Mouse (Mus musculus) limb, embryonic 10.5 days (tissue): Measurements from ENCODE around the gene Myo9b. TPM values are rescaled to one million over a fixed set of nuclear protein-coding genes. Genes with fewer than 3 reads are reported as not detected.
A peak's percentile ranks its signal among the peaks of the same experiment; 100 is the strongest.

ENCODE experiments used
- DNase-seq: peaks from one replicate; pipeline ENCODE4 v3.0.0-alpha.2; 2017; ENCODE audit warnings: low spot score
- H3K27ac ChIP-seq: fragments of 300-500 bp; sonication (generic); 2 replicates; pipeline ENCODE4 v1.5.1; 2016; ENCODE audit warnings: mild to moderate bottlenecking
- H3K27me3 ChIP-seq: fragments of 300-500 bp; sonication (generic); 2 replicates; pipeline ENCODE4 v1.6.1; 2016; ENCODE audit warnings: low read depth, mild to moderate bottlenecking; ENCODE audit not compliant: poor library complexity, severe bottlenecking
- H3K36me3 ChIP-seq: fragments of 300-500 bp; sonication (generic); 2 replicates; pipeline ENCODE4 v1.6.1; 2016; ENCODE audit warnings: mild to moderate bottlenecking, moderate library complexity
- H3K4me1 ChIP-seq: fragments of 300-500 bp; sonication (generic); 2 replicates; pipeline ENCODE4 v1.6.1; 2016
- H3K4me3 ChIP-seq: fragments of 300-500 bp; sonication (generic); 2 replicates; pipeline ENCODE4 v1.5.1; 2016; ENCODE audit warnings: mild to moderate bottlenecking, moderate library complexity
- H3K9me3 ChIP-seq: fragments of 300-500 bp; sonication (generic); replicated peaks from 2 replicates; pipeline ENCODE4 v1.6.1; 2016; ENCODE audit warnings: mild to moderate bottlenecking
- WGBS: fragments of 180-500 bp; shearing (Covaris S2); methylation state at CpG from one replicate; pipeline ENCODE4 v1.1.7; 2016; 5-methylcytosine and 5-hydroxymethylcytosine counted together
- polyA plus RNA-seq: library from polyadenylated mRNA; unstranded; fragments of >200 nt; fragmentation: Nextera tagmentation; extraction: Ambion mirVana; gene quantifications from 2 replicates; pipeline ENCODE4 v1.2.1, GENCODE M21; 2016

Myo9b gene
- polyA plus RNA-seq, 1 experiment from 2014 or later = 35.4 TPM

DNA sequence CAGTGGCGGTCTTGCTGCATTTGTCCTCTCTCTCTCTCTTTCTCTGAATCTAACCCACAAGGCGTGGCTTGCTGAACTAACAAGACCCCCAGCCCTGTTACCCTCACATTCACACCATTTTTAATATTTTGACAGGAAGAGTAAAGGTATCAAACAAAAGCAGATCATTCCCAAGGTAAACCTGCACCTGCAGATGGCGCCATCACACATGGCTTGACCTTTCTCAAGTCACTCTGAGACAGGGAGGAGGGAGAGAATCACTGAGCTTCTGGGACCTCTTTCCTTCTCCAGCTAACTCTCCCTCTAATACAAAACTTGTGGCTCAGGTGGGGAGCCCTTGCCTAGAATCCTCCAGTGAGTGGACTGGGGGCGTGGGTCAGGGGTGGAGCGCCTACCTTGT, 68.1 kb downstream of the Myo9b start:
- Histone ChIP-seq H3K27me3 (no peaks in the 10 kb centered on the region), H3K4me3 (no peak overlapping the region), H3K27ac (no peak overlapping the region), H3K9me3 (no peaks in the 10 kb centered on the region), H3K36me3 (peaks cover 59% of the 10 kb centered on the region), H3K4me1 (no peaks in the 10 kb centered on the region)
- WGBS = 82% methylated on average over 5 of the region's 5 CpGs
- DNase-seq = peak; percentile 47

DNA sequence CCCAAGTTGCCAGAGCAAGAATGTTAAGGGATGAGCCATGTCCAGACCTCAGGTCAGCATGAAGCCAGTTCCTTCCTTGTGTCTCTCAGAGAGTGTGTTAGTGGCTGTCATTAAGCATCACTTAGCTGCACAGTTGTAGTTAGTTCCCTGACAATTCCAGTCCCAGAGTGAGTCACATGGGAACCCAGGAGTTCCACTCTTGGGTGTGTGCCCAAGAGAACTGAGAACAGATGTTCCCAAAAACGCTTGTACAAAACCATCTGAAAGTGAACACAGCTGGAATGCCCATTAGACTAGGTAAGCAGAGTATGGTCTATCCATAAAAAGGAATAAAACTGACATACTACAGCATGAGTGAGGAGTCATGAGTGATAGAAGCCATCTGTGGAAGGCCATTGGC, 74.1 kb downstream of the Myo9b start:
- H3K27me3 ChIP-seq = no peaks in the 10 kb centered on the region
- WGBS = 89% methylated on average over 1 of the region's 1 CpGs
- H3K27ac ChIP-seq = no peak overlapping the region
- H3K4me1 ChIP-seq = no peaks in the 10 kb centered on the region
- H3K36me3 ChIP-seq = peaks cover 90% of the 10 kb centered on the region
- no peak for DNase-seq
- H3K4me3 ChIP-seq = no peak overlapping the region
- H3K9me3 ChIP-seq = no peaks in the 10 kb centered on the region

DNA sequence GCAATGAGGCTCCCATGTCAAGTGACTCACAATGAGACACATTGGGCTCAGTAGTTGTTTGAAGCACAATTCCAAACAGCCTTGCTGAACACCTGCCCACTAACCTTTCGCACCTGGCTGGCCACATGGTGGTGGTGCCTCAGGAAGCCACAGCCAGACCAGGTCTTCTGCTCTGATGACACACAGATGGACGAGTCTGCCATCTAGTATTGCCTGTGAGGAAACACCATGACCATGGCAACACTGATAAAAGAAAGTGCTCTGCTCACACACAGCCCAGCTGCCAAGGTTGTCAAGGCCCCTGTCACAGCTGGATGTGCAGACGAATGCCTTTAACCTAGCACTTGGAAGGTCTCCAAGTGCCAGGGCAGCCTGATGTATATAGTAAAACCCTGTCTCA, 78.6 kb downstream of the Myo9b start:
- H3K27me3 ChIP-seq = no peaks in the 10 kb centered on the region
- no peak overlapping the region for H3K4me3 ChIP-seq
- H3K4me1 ChIP-seq = no peaks in the 10 kb centered on the region
- H3K9me3 ChIP-seq = no peaks in the 10 kb centered on the region
- H3K27ac ChIP-seq = no peak overlapping the region
- WGBS = 81% methylated on average over 3 of the region's 3 CpGs
- H3K36me3 ChIP-seq = peaks cover 98% of the 10 kb centered on the region
- DNase-seq = no peak

DNA sequence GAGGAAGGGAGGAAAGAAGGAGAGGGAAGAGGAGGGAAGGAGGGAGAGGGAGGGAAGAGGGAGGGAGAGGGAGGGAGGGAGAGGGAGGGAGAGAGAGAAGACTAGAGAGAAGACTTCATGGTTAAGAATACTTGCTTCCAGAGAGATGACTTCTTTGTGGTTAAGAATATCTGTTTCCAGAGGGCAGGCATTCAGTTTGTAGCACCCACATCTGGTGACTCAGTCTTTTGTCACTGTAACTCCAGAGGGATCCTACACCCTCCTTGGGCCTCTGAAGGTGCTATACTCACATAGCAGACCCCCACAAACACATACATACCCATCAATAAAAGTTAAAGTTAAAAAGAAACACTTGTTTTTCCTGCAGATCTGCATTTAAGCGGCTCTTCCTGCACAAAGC, 79.0 kb downstream of the Myo9b start:
- peaks cover 98% of the 10 kb centered on the region for H3K36me3 ChIP-seq
- H3K27me3 ChIP-seq = no peaks in the 10 kb centered on the region
- WGBS = 89% methylated on average over 1 of the region's 1 CpGs
- no peaks in the 10 kb centered on the region for H3K4me1 ChIP-seq
- H3K27ac ChIP-seq = no peak overlapping the region
- no peak for DNase-seq
- no peaks in the 10 kb centered on the region for H3K9me3 ChIP-seq
- no peak overlapping the region for H3K4me3 ChIP-seq

DNA sequence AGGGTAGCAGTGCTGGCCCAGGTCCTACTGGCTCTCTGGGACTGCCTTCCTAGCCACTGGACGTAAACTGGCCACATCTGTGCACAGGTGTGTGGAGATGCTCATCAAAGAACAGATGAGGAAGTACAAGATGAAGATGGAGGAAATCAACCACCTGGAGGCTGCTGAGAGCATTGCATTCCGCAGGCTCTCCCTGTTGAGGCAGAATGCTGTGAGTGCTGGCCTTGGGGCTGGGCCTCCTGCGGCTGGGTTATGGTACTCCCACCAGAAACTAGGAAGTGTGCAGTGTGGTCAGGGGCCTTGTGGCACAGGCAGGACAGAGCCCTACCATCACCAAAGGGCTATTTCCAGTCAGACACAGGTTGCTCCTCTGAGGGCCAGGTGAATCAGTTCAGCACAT, 85.5 kb downstream of the Myo9b start:
- Histone ChIP-seq H3K27ac (no peak overlapping the region), H3K4me3 (no peak overlapping the region), H3K4me1 (no peaks in the 10 kb centered on the region), H3K27me3 (no peaks in the 10 kb centered on the region), H3K36me3 (peaks cover 77% of the 10 kb centered on the region), H3K9me3 (no peaks in the 10 kb centered on the region)
- DNase-seq = no peak
- 90% methylated on average over 3 of the region's 3 CpGs for WGBS

DNA sequence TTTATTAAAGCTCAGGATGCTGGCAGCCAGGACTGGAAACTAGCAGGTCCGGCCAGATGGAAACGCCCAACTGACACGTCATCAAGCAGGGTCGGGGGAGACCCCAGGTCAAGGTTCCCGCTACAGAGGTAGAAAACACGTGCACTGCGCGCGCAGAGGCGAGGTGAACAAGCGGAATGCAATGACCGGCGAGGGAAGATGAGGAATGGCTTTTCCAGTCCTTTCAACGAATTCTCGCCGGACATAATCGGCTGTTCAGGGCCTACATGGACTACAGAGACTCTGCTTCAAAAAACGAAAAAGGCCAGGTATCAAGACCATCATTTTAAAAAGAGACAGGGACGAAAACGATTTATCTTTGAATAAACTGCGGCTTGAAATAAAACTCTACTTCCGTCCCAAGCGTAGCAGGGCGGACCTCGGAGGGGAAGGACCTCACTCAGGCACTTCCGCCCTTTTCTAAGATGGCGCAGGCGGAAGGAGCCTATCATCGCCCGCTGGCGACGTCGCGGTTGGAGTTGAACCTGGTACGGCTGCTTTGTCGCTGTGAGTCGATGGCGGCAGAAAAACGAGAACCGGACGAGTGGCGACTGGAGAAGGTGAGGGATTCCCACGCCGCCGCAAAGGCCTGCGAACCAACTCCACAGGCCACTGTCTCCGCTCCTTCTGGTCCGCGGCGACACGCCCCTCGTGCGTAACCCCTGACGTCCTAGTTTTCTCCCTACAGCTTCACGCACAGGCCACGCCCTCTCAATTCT, 94.4 kb downstream of the Myo9b start, which contains the start of gene Use1:
TSS of gene Use1 (plus strand) at position 78 of the 758 bp plus-strand sequence.
- Histone ChIP-seq H3K9me3 (no peaks in the 10 kb centered on the region), H3K4me1 (peaks cover 30% of the 10 kb centered on the region), H3K4me3 (peak within 1 kb of the TSS; percentile 73), H3K27ac (peak within 1 kb of the TSS; percentile 90), H3K27me3 (no peaks in the 10 kb centered on the region), H3K36me3 (peaks cover 19% of the 10 kb centered on the region)
- peak; percentile 91 for DNase-seq
- under 1% methylated on average over 56 of the region's 56 CpGs for WGBS

DNA sequence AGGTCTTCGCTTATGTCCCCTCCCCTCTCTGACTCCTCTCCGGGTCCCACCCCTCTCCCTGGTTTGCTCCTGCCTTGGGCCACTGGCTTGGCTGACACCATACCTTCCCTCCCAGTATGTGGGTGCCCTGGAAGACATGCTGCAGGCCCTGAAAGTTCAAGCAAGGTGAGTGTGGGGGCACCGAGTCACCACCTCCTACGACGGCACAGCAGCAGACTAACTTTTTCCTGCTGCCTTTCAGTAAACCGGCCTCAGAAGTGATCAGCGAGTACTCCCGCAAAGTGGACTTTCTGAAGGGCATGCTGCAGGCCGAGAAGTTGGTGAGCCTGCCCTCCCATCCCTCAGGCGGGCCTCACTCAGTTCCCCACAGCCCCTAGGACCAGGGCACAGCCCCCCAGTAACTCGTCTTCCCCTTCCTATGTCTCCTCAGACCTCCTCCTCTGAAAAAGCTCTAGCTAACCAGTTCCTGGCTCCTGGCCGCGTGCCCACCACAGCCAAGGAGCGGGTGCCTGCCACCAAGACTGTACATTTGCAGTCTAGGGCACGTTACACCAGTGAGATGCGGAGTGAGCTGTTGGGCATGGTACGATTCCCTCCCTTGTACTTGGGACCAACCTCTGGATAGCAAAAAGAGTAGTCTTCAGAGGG, 95.1 kb downstream of the Myo9b start:
- peaks cover 23% of the 10 kb centered on the region for H3K36me3 ChIP-seq
- peak overlapping the region; percentile 73 for H3K4me3 ChIP-seq
- H3K9me3 ChIP-seq = no peaks in the 10 kb centered on the region
- DNase-seq = no peak
- no peaks in the 10 kb centered on the region for H3K27me3 ChIP-seq
- H3K4me1 ChIP-seq = peaks cover 30% of the 10 kb centered on the region
- 54% methylated on average over 17 of the region's 17 CpGs for WGBS
- H3K27ac ChIP-seq = peak overlapping the region; percentile 90

DNA sequence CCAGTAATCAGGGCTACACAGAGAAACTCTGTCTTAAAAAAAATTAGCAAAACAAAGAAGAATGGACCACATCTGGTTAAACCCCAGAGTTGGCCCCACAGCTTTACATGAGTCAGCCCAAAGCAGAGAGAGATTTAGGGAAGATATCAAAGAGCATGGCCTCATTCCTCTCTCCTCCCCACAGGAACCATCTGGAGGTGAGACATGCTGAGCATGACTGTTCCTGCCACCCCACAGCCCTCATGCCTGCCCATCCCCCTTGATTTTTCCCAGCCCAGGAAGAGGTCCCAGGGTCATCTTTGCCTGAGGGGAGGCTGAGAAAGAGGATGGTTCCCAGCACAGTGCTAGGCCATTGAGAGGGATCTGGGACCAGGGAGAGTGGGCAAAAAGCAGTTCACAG, 95.9 kb downstream of the Myo9b start:
- H3K27me3 ChIP-seq = no peaks in the 10 kb centered on the region
- no peaks in the 10 kb centered on the region for H3K9me3 ChIP-seq
- peaks cover 30% of the 10 kb centered on the region for H3K4me1 ChIP-seq
- DNase-seq = no peak
- peaks cover 30% of the 10 kb centered on the region for H3K36me3 ChIP-seq
- H3K4me3 ChIP-seq = peak overlapping the region; percentile 73; the same call in 1 of the 2 replicates
- peak overlapping the region; percentile 90; the same call in 1 of the 2 replicates for H3K27ac ChIP-seq

DNA sequence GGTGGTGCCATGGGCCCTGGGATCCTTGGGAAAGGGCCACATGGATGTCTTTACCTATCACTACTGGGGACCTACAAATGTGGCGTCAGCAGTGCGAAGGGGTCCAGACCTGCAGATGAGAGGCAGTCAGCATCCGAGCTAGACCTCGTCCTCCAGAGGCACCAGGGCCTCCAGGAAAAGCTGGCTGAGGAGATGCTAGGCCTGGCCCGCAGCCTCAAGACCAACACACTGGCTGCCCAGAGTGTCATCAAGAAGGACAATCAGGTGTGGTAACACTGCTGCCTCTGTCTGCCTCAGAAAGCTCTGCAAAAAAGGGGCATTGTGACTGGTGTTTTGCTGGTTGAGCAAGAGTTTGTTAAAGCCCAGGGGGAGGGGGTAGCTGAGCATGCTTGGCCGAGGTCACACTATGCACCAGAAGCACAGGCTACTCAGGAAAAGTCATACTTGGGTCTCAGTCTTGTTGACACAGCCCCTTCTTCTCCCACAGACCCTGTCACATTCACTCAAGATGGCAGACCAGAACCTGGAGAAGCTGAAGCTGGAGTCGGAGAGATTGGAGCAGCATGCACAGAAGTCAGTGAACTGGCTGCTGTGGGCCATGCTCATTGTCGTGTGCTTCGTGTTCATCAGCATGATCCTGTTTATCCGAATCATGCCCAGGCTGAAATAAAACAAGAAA, 96.7 kb downstream of the Myo9b start:
- DNase-seq = no peak
- peaks cover 30% of the 10 kb centered on the region for H3K4me1 ChIP-seq
- H3K36me3 ChIP-seq = peaks cover 38% of the 10 kb centered on the region
- H3K27ac ChIP-seq = no peak overlapping the region
- no peaks in the 10 kb centered on the region for H3K9me3 ChIP-seq
- no peaks in the 10 kb centered on the region for H3K27me3 ChIP-seq
- H3K4me3 ChIP-seq = 0 out of 2 replicates have a peak overlapping the region, but pooled peaks have one; percentile 2
- WGBS = 92% methylated on average over 10 of the region's 10 CpGs

DNA sequence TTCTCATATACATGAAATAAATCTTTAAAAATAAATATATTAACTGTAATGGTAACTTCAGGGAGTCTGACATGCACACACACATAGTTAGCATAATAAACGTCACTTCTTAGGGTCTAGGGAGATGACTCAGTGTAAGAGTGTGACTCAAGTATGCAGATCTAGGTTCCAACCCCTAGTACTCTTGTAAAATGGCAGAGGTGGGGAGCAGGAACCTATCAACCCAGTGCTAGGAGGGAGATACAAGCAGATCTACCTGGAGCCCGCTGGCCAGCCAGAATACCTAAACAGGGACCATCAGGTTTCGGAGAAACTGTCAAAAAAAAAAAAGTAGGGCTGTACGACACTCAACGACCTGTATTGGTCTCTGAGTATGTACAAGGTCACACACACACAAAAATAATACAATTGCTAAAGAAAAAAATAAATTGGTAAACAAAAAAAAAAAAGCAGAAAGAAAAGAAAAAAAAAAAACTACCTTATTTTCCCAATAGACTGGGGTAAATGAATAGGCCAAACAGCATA, 98.3 kb downstream of the Myo9b start:
- Histone ChIP-seq H3K27me3 (no peaks in the 10 kb centered on the region), H3K27ac (peak overlapping the region; percentile 79; the same call in 1 of the 2 replicates), H3K4me1 (peaks cover 44% of the 10 kb centered on the region), H3K9me3 (no peaks in the 10 kb centered on the region), H3K4me3 (peak overlapping the region; percentile 77), H3K36me3 (peaks cover 54% of the 10 kb centered on the region)
- WGBS = 27% methylated on average over 5 of the region's 5 CpGs
- DNase-seq = no peak

DNA sequence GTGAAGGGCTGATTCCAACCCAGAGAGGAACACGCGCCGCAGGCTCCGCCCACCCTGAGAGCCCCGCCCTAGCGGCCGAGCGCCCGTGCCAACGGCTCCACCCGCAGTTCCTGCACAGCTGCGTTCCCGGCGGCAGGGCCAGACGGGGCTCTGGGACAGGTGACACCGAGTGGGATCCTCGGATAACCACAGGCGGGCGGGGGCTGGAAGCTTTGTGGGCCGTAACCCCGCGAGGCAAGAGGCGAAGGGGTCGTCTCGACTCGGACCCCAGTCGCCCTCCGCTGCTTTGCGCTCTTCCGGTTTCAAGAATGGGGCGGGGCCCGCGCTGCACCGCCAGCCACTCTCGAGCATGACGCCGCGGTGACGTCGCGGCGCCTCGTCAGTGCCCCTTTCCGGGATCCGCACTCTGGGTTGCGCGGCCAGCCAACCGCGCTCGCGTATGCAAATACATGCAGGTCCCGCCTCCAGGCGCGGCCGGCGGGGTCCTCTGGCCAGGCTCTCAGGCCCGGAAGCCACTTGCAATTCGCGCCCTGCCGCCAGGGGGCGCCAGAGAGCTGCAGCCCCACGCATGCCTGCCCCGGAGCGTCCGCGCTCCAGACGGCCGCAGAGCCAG, 98.8 kb downstream of the Myo9b start, which contains the start of gene Ocel1:
TSS of gene Ocel1 (plus strand) at position 63 of the 613 bp plus-strand sequence.
- WGBS = 2% methylated on average over 67 of the region's 68 CpGs
- peak; percentile 98 for DNase-seq
- H3K9me3 ChIP-seq = no peaks in the 10 kb centered on the region
- peaks cover 60% of the 10 kb centered on the region for H3K36me3 ChIP-seq
- H3K4me1 ChIP-seq = peaks cover 45% of the 10 kb centered on the region
- H3K4me3 ChIP-seq = peak within 1 kb of the TSS; percentile 77
- peak within 1 kb of the TSS; percentile 79 for H3K27ac ChIP-seq
- 0 out of 2 replicates have a peak, but pooled peaks cover 3% of the 10 kb centered on the region for H3K27me3 ChIP-seq

DNA sequence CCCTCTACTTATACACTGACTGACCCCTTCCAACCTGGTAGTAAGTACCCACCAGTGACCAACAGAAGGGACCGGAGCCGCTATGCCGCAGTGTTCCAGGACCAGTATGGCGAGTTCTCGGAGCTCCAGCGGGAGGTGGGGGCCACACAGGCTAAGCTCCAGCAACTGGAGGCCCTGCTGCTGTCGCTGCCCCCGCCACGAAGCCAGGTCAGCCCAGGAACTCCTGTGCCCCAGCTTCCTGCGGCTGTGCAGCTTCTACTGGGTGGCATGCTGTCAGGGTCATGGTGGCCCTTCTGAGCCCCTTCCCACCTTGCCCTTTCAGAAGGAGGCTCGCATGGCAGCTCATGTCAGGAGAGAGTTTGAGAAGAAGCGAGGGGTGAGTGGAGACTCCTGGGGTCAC, 99.9 kb downstream of the Myo9b start:
- H3K4me1 ChIP-seq = peaks cover 51% of the 10 kb centered on the region
- H3K36me3 ChIP-seq = peaks cover 70% of the 10 kb centered on the region

More for the DNA sequence above, 99.9 kb downstream of the Myo9b start:
- Histone ChIP-seq H3K9me3 (no peaks in the 10 kb centered on the region), H3K27ac (no peak overlapping the region), H3K4me3 (no peak overlapping the region), H3K27me3 (0 out of 2 replicates have a peak, but pooled peaks cover 14% of the 10 kb centered on the region)
- WGBS = 87% methylated on average over 12 of the region's 12 CpGs
- DNase-seq = peak; percentile 38
